Mouse (Mus musculus): ENCODE measurements around the gene 6430571L13Rik. TPM values are rescaled to one million over a fixed set of nuclear protein-coding genes. Genes with fewer than 3 reads are reported as not detected.

Gene 6430571L13Rik
- 0.83 and 0.85 TPM in 2 replicates for polyA plus RNA-seq (2015; fragmentation: Nextera tagmentation; extraction: Ambion mirVana)

DNA sequence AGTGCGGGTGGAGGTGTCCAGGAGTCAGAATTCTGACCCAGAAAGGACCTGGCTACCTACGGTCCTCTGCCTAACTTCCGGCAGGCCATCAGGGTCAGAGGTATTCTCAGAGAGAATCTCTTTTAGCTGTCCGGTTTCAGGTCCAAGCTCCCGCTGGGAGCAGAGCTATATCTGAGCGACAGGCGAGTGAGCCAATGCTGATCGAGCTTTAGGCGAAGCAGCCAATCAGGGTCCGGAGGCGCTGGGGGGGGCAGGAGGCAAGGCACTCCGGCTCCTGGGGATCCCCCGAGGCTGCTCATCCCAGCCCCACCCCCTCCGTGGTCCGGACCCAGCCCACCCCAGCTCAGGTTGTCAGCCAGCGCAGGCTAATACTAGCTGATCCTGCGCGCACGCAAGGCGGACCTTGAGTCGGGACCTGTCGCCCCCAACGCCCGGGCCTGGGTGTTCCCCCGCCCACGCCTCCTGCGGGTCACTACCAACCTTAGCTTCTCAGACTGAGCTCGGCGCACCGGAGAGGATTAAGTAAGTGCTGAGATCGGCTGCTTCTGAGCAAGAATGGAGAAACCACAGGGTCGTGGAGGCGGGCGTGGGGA lies at the start of gene 6430571L13Rik:
Gene 6430571L13Rik, plus strand, starts transcription at position 336 of the 593 bp plus-strand sequence.
- Histone ChIP-seq H3K9ac (ENCODE audit: low read length) (peak within 1 kb of the TSS; percentile 77), H3K27ac (ENCODE audit: low read length) (no peak within 1 kb of the TSS), H3K4me3 (ENCODE audit: low read length) (peak within 1 kb of the TSS; percentile 70), H3K27me3 (ENCODE audit: control insufficient read depth, insufficient read depth, low read depth, low read length) (peaks cover 2% of the 10 kb centered on the region; the same call in 1 of the 2 replicates), H3K9me3 (ENCODE audit: control insufficient read depth, low read length) (no peaks in the 10 kb centered on the region), H3K4me1 (replicated peaks; ENCODE audit: control insufficient read depth, insufficient read depth, low read length) (peaks cover 15% of the 10 kb centered on the region; the same call in 1 of the 2 replicates), H3K36me3 (ENCODE audit: control insufficient read depth, insufficient read depth, low read length) (no peaks in the 10 kb centered on the region), H3K4me2 (ENCODE audit: low read depth, low read length) (peak within 1 kb of the TSS; percentile 93)
- under 1% methylated on average over 34 of the region's 34 CpGs for WGBS
- peak; percentile 95 for ATAC-seq (ENCODE audit: low read depth)

- no peak overlapping the region for H3K4me3 ChIP-seq (ENCODE audit: low read length)
- H3K9ac ChIP-seq (ENCODE audit: low read length) = no peak overlapping the region
- 27% methylated on average over 10 of the region's 10 CpGs for WGBS
- no peaks in the 10 kb centered on the region for H3K9me3 ChIP-seq (ENCODE audit: control insufficient read depth, low read length)
- H3K27me3 ChIP-seq (ENCODE audit: control insufficient read depth, insufficient read depth, low read depth, low read length) = no peaks in the 10 kb centered on the region
- ATAC-seq (ENCODE audit: low read depth) = peak; percentile 18; the same call in 1 of the 2 replicates
- H3K27ac ChIP-seq (ENCODE audit: low read length) = no peak overlapping the region
- H3K36me3 ChIP-seq (ENCODE audit: control insufficient read depth, insufficient read depth, low read length) = no peaks in the 10 kb centered on the region
- peaks cover 13% of the 10 kb centered on the region for H3K4me1 ChIP-seq (replicated peaks; ENCODE audit: control insufficient read depth, insufficient read depth, low read length)
- H3K4me2 ChIP-seq (ENCODE audit: low read depth, low read length) = no peak overlapping the region
These were observed 49.5 kb upstream of the 6430571L13Rik start for GRCm38 (mm10) chr9:107290897-107291296.

GRCm38 (mm10) chr9:107294249-107294648 lies 46.2 kb upstream of the 6430571L13Rik start:
- no peak overlapping the region for H3K27ac ChIP-seq (ENCODE audit: low read length)

DNA sequence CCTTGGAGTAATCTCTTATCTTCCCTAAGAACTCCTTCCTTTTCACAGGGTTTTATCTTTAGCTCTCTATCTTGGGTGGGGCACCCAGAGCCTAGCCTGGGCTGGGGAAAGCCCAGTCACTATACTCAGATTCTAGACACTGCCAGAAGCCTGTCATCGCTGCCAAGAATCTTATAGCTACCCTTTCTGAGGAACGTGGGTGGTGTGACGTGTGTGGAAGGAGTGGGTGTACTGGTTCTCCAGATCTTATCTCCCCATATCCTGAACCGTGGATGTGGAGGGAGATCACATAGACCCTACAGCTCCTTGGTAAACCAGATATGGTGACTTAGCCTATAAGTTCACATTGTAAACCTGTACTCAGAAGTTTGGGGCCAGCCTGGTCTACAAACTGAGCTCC lies 44.8 kb upstream of the 6430571L13Rik start:
- H3K4me3 ChIP-seq (ENCODE audit: low read length) = peak overlapping the region; percentile 80; the same call in 1 of the 2 replicates
- ATAC-seq (ENCODE audit: low read depth) = no peak
- H3K27ac ChIP-seq (ENCODE audit: low read length) = peak overlapping the region; percentile 78; the same call in 1 of the 2 replicates
- H3K4me1 ChIP-seq (replicated peaks; ENCODE audit: control insufficient read depth, insufficient read depth, low read length) = peaks cover 15% of the 10 kb centered on the region
- H3K27me3 ChIP-seq (ENCODE audit: control insufficient read depth, insufficient read depth, low read depth, low read length) = no peaks in the 10 kb centered on the region
- H3K9me3 ChIP-seq (ENCODE audit: control insufficient read depth, low read length) = no peaks in the 10 kb centered on the region
- no peak overlapping the region for H3K9ac ChIP-seq (ENCODE audit: low read length)
- peak overlapping the region; percentile 91 for H3K4me2 ChIP-seq (ENCODE audit: low read depth, low read length)
- 27% methylated on average over 4 of the region's 4 CpGs for WGBS
- H3K36me3 ChIP-seq (ENCODE audit: control insufficient read depth, insufficient read depth, low read length) = peaks cover 5% of the 10 kb centered on the region

More at GRCm38 (mm10) chr9:107294249-107294648, 46.2 kb upstream of the 6430571L13Rik start:
- no peak overlapping the region for H3K4me3 ChIP-seq (ENCODE audit: low read length)
- under 1% methylated on average over 6 of the region's 6 CpGs for WGBS
- no peak overlapping the region for H3K4me2 ChIP-seq (ENCODE audit: low read depth, low read length)
- ATAC-seq (ENCODE audit: low read depth) = no peak
- H3K27me3 ChIP-seq (ENCODE audit: control insufficient read depth, insufficient read depth, low read depth, low read length) = no peaks in the 10 kb centered on the region
- no peak overlapping the region for H3K9ac ChIP-seq (ENCODE audit: low read length)
- H3K4me1 ChIP-seq (replicated peaks; ENCODE audit: control insufficient read depth, insufficient read depth, low read length) = peaks cover 23% of the 10 kb centered on the region
- H3K9me3 ChIP-seq (ENCODE audit: control insufficient read depth, low read length) = no peaks in the 10 kb centered on the region
- H3K36me3 ChIP-seq (ENCODE audit: control insufficient read depth, insufficient read depth, low read length) = no peaks in the 10 kb centered on the region

GRCm38 (mm10) chr9:107296016-107296040 lies 44.6 kb upstream of the 6430571L13Rik start, which contains the start of gene Cish:
Gene Cish (plus strand): TSS chr9:107296026.
- Histone ChIP-seq H3K27ac (ENCODE audit: low read length) (peak within 1 kb of the TSS; percentile 92), H3K9ac (ENCODE audit: low read length) (peak within 1 kb of the TSS; percentile 91), H3K4me1 (replicated peaks; ENCODE audit: control insufficient read depth, insufficient read depth, low read length) (peaks cover 15% of the 10 kb centered on the region), H3K36me3 (ENCODE audit: control insufficient read depth, insufficient read depth, low read length) (peaks cover 7% of the 10 kb centered on the region), H3K9me3 (ENCODE audit: control insufficient read depth, low read length) (no peaks in the 10 kb centered on the region), H3K27me3 (ENCODE audit: control insufficient read depth, insufficient read depth, low read depth, low read length) (no peaks in the 10 kb centered on the region), H3K4me2 (ENCODE audit: low read depth, low read length) (peak within 1 kb of the TSS; percentile 91), H3K4me3 (ENCODE audit: low read length) (peak within 1 kb of the TSS; percentile 80)
- no peak for ATAC-seq (ENCODE audit: low read depth)

DNA sequence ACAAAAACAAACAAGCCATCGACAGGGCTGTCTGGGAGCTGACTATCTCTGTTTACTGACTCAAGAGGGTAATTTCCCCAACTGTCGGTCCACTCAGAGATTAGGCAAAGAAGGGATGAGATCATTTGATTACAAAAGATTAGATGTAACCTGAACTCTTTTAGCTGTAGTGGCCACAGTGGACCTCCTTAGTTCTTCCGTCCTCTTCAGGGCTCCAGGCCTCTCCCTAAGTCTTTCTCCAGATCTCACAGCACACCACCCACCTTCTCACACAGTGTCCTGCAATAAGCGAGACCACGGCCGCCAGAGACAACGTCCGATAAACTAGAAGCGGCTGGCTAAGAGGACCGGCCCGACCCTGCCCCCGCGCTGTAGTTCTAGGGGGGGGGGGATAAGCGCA lies 44.4 kb upstream of the 6430571L13Rik start:
- H3K9ac ChIP-seq (ENCODE audit: low read length) = peak overlapping the region; percentile 56
- under 1% methylated on average over 14 of the region's 14 CpGs for WGBS

DNA sequence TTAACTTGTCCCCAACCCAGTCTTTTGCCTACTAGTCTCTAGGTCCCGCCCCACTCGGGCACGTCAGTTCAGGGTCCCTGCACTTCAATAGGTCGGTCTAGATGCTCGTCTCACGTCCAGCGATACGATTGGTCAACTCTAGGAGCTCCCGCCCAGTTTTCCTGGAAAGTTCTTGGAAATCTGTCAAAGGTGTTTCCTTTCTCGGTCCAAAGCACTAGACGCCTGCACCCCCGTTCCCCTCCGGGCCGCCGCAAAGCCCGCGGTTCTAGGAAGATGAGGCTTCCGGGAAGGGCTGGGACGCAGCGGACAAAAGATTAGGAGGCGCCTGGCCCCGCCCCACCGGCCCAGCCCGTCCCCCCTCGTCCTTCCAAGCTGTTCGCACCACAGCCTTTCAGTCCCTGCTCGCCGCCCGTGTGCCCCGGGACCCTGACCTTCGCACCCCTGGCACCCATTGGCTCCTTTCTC lies 43.9 kb upstream of the 6430571L13Rik start:
- no peaks in the 10 kb centered on the region for H3K27me3 ChIP-seq (ENCODE audit: control insufficient read depth, insufficient read depth, low read depth, low read length)
- ATAC-seq (ENCODE audit: low read depth) = peak; percentile 97
- H3K4me2 ChIP-seq (ENCODE audit: low read depth, low read length) = peak overlapping the region; percentile 91
- peak overlapping the region; percentile 92 for H3K27ac ChIP-seq (ENCODE audit: low read length)
- peak overlapping the region; percentile 91 for H3K9ac ChIP-seq (ENCODE audit: low read length)
- no peaks in the 10 kb centered on the region for H3K9me3 ChIP-seq (ENCODE audit: control insufficient read depth, low read length)
- H3K4me1 ChIP-seq (replicated peaks; ENCODE audit: control insufficient read depth, insufficient read depth, low read length) = peaks cover 15% of the 10 kb centered on the region
- peaks cover 13% of the 10 kb centered on the region for H3K36me3 ChIP-seq (ENCODE audit: control insufficient read depth, insufficient read depth, low read length)
- H3K4me3 ChIP-seq (ENCODE audit: low read length) = peak overlapping the region; percentile 80
- WGBS = under 1% methylated on average over 30 of the region's 31 CpGs

More for the DNA sequence above, 44.4 kb upstream of the 6430571L13Rik start:
- Histone ChIP-seq H3K9me3 (ENCODE audit: control insufficient read depth, low read length) (no peaks in the 10 kb centered on the region), H3K4me2 (ENCODE audit: low read depth, low read length) (peak overlapping the region; percentile 91), H3K27me3 (ENCODE audit: control insufficient read depth, insufficient read depth, low read depth, low read length) (no peaks in the 10 kb centered on the region), H3K36me3 (ENCODE audit: control insufficient read depth, insufficient read depth, low read length) (peaks cover 10% of the 10 kb centered on the region), H3K4me1 (replicated peaks; ENCODE audit: control insufficient read depth, insufficient read depth, low read length) (peaks cover 15% of the 10 kb centered on the region), H3K4me3 (ENCODE audit: low read length) (peak overlapping the region; percentile 80), H3K27ac (ENCODE audit: low read length) (peak overlapping the region; percentile 78)
- peak; percentile 24 for ATAC-seq (ENCODE audit: low read depth)

GRCm38 (mm10) chr9:107297059-107297458 lies 43.3 kb upstream of the 6430571L13Rik start:
- H3K4me1 ChIP-seq (replicated peaks; ENCODE audit: control insufficient read depth, insufficient read depth, low read length) = peaks cover 16% of the 10 kb centered on the region

GRCm38 (mm10) chr9:107297658-107298057 lies 42.7 kb upstream of the 6430571L13Rik start:
- Histone ChIP-seq H3K4me2 (ENCODE audit: low read depth, low read length) (peak overlapping the region; percentile 91), H3K4me1 (replicated peaks; ENCODE audit: control insufficient read depth, insufficient read depth, low read length) (peaks cover 21% of the 10 kb centered on the region), H3K4me3 (ENCODE audit: low read length) (peak overlapping the region; percentile 80), H3K27ac (ENCODE audit: low read length) (peak overlapping the region; percentile 92), H3K9me3 (ENCODE audit: control insufficient read depth, low read length) (no peaks in the 10 kb centered on the region), H3K27me3 (ENCODE audit: control insufficient read depth, insufficient read depth, low read depth, low read length) (no peaks in the 10 kb centered on the region), H3K36me3 (ENCODE audit: control insufficient read depth, insufficient read depth, low read length) (peaks cover 14% of the 10 kb centered on the region), H3K9ac (ENCODE audit: low read length) (peak overlapping the region; percentile 91)
- 66% methylated on average over 4 of the region's 4 CpGs for WGBS
- ATAC-seq (ENCODE audit: low read depth) = no peak

More at GRCm38 (mm10) chr9:107297059-107297458, 43.3 kb upstream of the 6430571L13Rik start:
- Histone ChIP-seq H3K27ac (ENCODE audit: low read length) (peak overlapping the region; percentile 92), H3K9me3 (ENCODE audit: control insufficient read depth, low read length) (no peaks in the 10 kb centered on the region), H3K4me2 (ENCODE audit: low read depth, low read length) (peak overlapping the region; percentile 91), H3K4me3 (ENCODE audit: low read length) (peak overlapping the region; percentile 80), H3K36me3 (ENCODE audit: control insufficient read depth, insufficient read depth, low read length) (peaks cover 14% of the 10 kb centered on the region), H3K27me3 (ENCODE audit: control insufficient read depth, insufficient read depth, low read depth, low read length) (no peaks in the 10 kb centered on the region), H3K9ac (ENCODE audit: low read length) (peak overlapping the region; percentile 91)
- 2% methylated on average over 16 of the region's 16 CpGs for WGBS
- ATAC-seq (ENCODE audit: low read depth) = peak; percentile 32

Data from lung, embryonic 16.5 days (tissue).